Mouse (Mus musculus) gastrocnemius, postnatal 10 days (tissue): ENCODE data around the gene Etv4. TPM values are rescaled to one million over a fixed set of nuclear protein-coding genes. Genes with fewer than 3 reads are reported as not detected.

Experiments used
- DNase-seq: peaks from one replicate; pipeline ENCODE4 v3.0.0; 2021; ENCODE audit warnings: mixed read lengths
- long read RNA-seq, 2 experiments: library from polyadenylated mRNA; stranded (forward); transcript quantifications; one replicate each; pipeline ENCODE4 v2.0.0; 2021
- total RNA-seq, 2 experiments: library from RNA; stranded (reverse); gene quantifications; 2 replicates each; pipeline ENCODE4 v1.2.3; 2021

Etv4 gene
- 1 to 10 TPM; 5.6 to 6.8 TPM for total RNA-seq
- long read RNA-seq, experiment 1, partial matches to known transcripts, result 2 of 5 reads
- long read RNA-seq, experiment 1, other reads (novel, unspliced or antisense), result 1 of 5 reads
- long read RNA-seq, experiment 2, partial matches to known transcripts, result 1 of 2 reads
- long read RNA-seq, experiment 2, other reads (novel, unspliced or antisense), result 0 of 2 reads

GRCm38 (mm10) chr11:101785143-101785851, at the start of gene Etv4:
TSS of gene Etv4 (minus strand) at chr11:101785371.
- DNase-seq, result peak; percentile 79

- peak; percentile 28 for DNase-seq
These were observed 46.8 kb upstream of the Etv4 start for GRCm38 (mm10) chr11:101832001-101832400.

- no peak for DNase-seq
These were observed 45.4 kb upstream of the Etv4 start for GRCm38 (mm10) chr11:101830616-101831015.

GRCm38 (mm10) chr11:101830112-101830511, 44.9 kb upstream of the Etv4 start:
- peak; percentile 59 for DNase-seq

GRCm38 (mm10) chr11:101828718-101829117, 43.5 kb upstream of the Etv4 start:
- DNase-seq, result no peak

- DNase-seq, result no peak
These were observed 38.0 kb upstream of the Etv4 start for GRCm38 (mm10) chr11:101823210-101823609.

GRCm38 (mm10) chr11:101820899-101821298, 35.7 kb upstream of the Etv4 start:
- DNase-seq, result no peak

GRCm38 (mm10) chr11:101819853-101820252, 34.7 kb upstream of the Etv4 start:
- no peak for DNase-seq

GRCm38 (mm10) chr11:101815103-101816085, 30.2 kb upstream of the Etv4 start:
- no peak for DNase-seq

- DNase-seq, result peak; percentile 95
These were observed 29.4 kb upstream of the Etv4 start for GRCm38 (mm10) chr11:101814375-101815102.

- DNase-seq, result peak; percentile 85
These were observed 28.1 kb upstream of the Etv4 start for GRCm38 (mm10) chr11:101813259-101813658.

- no peak for DNase-seq
These were observed 24.1 kb upstream of the Etv4 start for GRCm38 (mm10) chr11:101809060-101809828.

GRCm38 (mm10) chr11:101807266-101807665, 22.1 kb upstream of the Etv4 start:
- no peak for DNase-seq

- no peak for DNase-seq
These were observed 21.6 kb upstream of the Etv4 start for GRCm38 (mm10) chr11:101806741-101807140.

GRCm38 (mm10) chr11:101805113-101805704, 20.0 kb upstream of the Etv4 start:
- DNase-seq, result no peak

GRCm38 (mm10) chr11:101801386-101801785, 16.2 kb upstream of the Etv4 start:
- DNase-seq, result no peak

- DNase-seq, result no peak
These were observed 12.9 kb upstream of the Etv4 start for GRCm38 (mm10) chr11:101798083-101798482.

- DNase-seq, result no peak
These were observed 12.2 kb upstream of the Etv4 start for GRCm38 (mm10) chr11:101797355-101797754.

GRCm38 (mm10) chr11:101790811-101791526, 5.8 kb upstream of the Etv4 start:
- DNase-seq, result peak; percentile 53

- DNase-seq, result no peak
These were observed 2.3 kb upstream of the Etv4 start for GRCm38 (mm10) chr11:101787432-101787831.
